Mouse (Mus musculus): ENCODE results near the gene Pf4.
"Not testable (repeated sequence)": the region's sequence is repeated elsewhere in the genome, so short reads cannot be mapped to it uniquely, and the experiment has no call there.

- not testable (repeated sequence) for TF ChIP-seq GATA1 (IDR thresholded peaks at IDR 0.05; ENCODE audit: borderline replicate concordance, low read length); FLI1 (IDR thresholded peaks at IDR 0.05; ENCODE audit: low read length)
These were observed 23.2 kb downstream of the Pf4 start for GRCm38 (mm10) chr5:90795392-90795791.
